Mouse (Mus musculus) urinary bladder, postnatal 0 days (tissue): ENCODE measurements around the gene Cdc25a. TPM values are rescaled to one million over a fixed set of nuclear protein-coding genes. Genes with fewer than 3 reads are reported as not detected.

Source experiments
- microRNA-seq: library from miRNA; unstranded; fragments of <30 nt; microRNA quantifications from one replicate; pipeline ENCODE4, GENCODE M21; 2016
- polyA plus RNA-seq: library from polyadenylated mRNA; unstranded; fragments of >200 nt; fragmentation: Nextera tagmentation; extraction: Ambion mirVana; gene quantifications from 2 replicates; pipeline ENCODE4 v1.2.1, GENCODE M21; 2015

The Cdc25a gene
- polyA plus RNA-seq: 15.3 TPM in 2 replicates

DNA sequence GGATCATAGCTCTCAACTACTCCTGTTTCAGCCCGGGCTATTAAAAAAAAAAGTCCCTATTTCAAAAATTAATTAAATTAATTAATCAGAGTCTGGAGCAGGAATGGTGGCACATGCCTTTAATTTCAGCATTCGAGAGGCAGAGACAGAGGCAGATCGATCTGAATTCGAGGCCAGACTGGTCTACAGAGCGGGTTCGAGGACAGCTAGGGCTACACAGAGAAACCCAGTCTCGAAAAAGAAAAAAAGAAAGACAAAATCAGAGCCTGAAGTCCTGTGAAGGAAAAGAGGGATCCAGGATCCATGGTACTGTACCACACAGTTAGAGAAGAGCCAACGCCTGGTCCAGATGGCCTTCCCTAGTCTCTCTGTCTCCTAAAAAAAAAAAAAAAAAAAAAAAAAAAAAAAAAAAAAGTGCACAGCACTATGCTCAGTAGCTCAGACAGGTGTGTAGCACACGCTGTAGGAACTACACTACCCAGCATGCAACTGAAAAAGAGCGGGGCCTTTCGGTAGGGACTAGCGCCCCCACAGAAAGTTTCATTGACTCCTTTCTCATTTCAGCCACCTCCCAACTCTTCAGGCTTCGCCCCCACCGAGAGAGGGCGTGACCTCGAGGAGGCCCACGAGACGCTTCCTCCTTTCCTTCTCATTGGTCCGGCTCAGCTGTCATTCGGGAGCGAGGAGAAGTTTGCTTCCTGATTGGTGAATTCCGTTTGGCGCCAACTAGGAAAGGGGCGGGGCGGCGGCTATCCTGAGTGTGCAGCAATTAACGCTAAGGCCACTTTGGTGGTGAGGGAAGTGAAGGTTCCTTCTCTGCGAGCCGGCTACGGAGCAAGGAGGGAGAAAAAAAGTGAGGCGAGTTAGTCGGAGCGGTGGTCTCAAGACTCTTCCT lies at the start of gene Cdc25a:
Gene Cdc25a (plus strand): TSS at position 783 of the 895 bp plus-strand sequence.

DNA sequence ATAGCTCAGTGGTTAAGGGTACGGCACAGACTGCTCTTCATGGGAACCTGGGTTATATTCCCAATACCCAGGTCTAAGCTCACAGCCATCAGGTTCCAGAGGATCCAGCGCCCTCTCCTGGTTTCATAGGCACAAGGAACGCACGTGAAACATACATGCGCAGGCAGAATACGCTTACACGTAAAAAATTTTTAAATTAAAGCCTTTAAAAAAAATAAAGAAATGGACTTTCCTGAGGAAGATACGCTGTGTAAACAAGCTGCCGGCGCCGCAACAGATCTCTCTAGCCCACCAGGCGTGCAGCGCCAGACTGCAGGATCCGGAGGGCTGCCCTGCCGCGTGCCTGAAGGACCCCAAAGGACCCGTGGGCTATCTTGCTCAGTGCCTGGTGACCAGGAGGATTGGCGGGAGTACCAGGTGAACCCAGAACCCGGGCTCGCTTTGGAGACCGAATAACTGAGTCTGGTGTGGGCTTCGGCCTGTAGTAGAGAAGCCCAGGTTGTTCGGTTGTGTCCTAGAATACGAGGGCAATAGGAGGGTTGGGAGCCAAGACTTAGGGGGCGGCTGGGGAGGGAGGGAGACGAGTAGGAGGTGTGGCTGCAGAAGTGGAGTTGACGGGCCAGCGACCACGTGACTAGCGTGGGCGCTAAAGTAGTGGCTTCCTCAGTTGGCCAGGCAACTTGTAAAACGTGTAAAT lies 42.8 kb upstream of the Cdc25a start, which contains the start of gene Nme6:
Gene Nme6 (plus strand): TSS at position 359 of the 697 bp plus-strand sequence.

GRCm38 (mm10) chr9:109849312-109849758 lies 26.0 kb upstream of the Cdc25a start, which contains the start of gene Camp:
TSS of gene Camp (minus strand) at chr9:109849617.

DNA sequence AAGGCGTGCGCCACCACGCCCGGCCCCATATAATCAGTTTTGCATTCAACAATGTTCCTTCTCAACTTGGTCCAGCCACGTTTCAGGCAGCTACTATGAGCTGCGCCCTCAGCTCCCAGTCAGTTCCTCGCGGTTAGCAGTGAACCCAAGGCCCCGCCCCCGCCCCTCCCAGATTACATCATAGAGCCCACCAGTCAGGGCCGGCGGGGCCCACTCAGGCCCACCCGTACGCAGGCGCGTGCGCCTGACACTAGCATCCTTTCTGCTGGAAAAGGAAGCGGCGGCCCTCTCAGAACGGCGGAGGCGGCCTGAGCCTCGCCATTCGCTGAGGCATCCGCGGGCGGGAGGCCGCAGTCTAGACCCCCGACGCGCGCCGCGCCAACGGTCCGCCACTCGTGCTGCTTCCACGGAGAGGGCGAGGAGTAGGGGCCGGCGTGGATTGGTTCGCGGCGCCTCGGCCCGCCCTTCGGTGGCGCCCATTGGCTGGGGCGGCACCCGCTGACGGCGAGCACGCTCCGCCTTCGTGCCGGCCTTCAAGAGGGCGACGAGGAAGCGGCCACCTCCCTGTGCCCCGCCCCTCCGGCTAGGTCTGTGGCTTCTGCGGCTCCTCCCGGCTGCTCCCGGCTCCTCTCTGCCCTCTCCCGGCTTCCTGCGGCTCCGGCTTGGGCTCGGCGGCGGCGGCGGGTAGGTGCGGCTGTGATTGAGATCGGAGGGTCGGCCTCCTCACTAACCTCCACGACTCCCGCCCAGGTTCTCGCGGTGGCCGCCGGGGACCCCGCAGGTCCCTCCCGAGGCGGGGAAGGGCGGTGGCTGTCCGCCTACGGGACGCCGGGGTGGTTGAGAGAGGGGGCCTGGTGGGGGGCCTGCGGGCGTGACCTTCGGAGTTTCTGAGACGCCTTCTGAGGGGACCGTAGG lies 56.1 kb downstream of the Cdc25a start, which contains the start of gene Map4:
Gene Map4 (plus strand): TSS at position 204 of the 915 bp plus-strand sequence.

Small RNAs within 50 kb of the gene (microRNA-seq; reads per million reads assigned to microRNA genes)
- gene Mir7089: not detected

Other genes with a start within 250 kb of the Cdc25a start
- 0.22 TPM in 1 of 2 replicates, not detected in the other for gene Fbxw24, start 249.5 kb upstream of the Cdc25a start, polyA plus RNA-seq
- 0.08 TPM in 1 of 2 replicates, not detected in the other for gene Fbxw25, start 210.9 kb upstream of the Cdc25a start, polyA plus RNA-seq
- gene Fbxw18, start 172.9 kb upstream of the Cdc25a start, polyA plus RNA-seq: 0.51 and 1.4 TPM in 2 replicates
- 0.28 and 0.90 TPM in 2 replicates for gene Fbxw26, start 129.5 kb upstream of the Cdc25a start, polyA plus RNA-seq
- gene Fbxw27, start 84.9 kb upstream of the Cdc25a start, polyA plus RNA-seq: 6.0 and 6.1 TPM in 2 replicates
- 2.8 and 2.9 TPM in 2 replicates for gene Spink8, start 63.3 kb upstream of the Cdc25a start, polyA plus RNA-seq
- 29.5 and 30.0 TPM in 2 replicates for gene Nme6, start 42.8 kb upstream of the Cdc25a start, polyA plus RNA-seq
- gene Camp, start 26.0 kb upstream of the Cdc25a start, polyA plus RNA-seq: 0.64 and 1.2 TPM in 2 replicates
- gene Map4, start 55.9 kb downstream of the Cdc25a start, polyA plus RNA-seq: 45.8 and 63.3 TPM in 2 replicates
- 31.0 and 33.7 TPM in 2 replicates for gene Smarcc1, start 242.1 kb downstream of the Cdc25a start, polyA plus RNA-seq
- gene Dhx30, start 242.3 kb downstream of the Cdc25a start, polyA plus RNA-seq: 52.5 and 56.9 TPM in 2 replicates